Mouse (Mus musculus) intestine, postnatal 0 days (tissue): ENCODE results near the gene Llgl1. TPM values are rescaled to one million over a fixed set of nuclear protein-coding genes. Genes with fewer than 3 reads are reported as not detected.

ENCODE experiments used
- ATAC-seq: fragments of 200-750 bp; cut with Nextera tagmentation; 2 replicates; pipeline ENCODE4 v1.8.0; 2017; ENCODE audit warnings: mild to moderate bottlenecking, moderate TSS enrichment, moderate library complexity
- H3K27ac ChIP-seq: fragments of 300-500 bp; sonication (generic); 2 replicates; pipeline ENCODE4 v1.5.1; 2014; ENCODE audit warnings: mild to moderate bottlenecking, low read depth, low read length, moderate library complexity
- H3K27me3 ChIP-seq: fragments of 300-500 bp; sonication (generic); replicated peaks from 2 replicates; pipeline ENCODE4 v1.6.1; 2014; ENCODE audit warnings: low read length, mixed read lengths; ENCODE audit not compliant: control insufficient read depth, insufficient read depth
- H3K36me3 ChIP-seq: fragments of 300-500 bp; sonication (generic); 2 replicates; pipeline ENCODE4 v1.6.1; 2014; ENCODE audit warnings: mild to moderate bottlenecking, moderate library complexity; ENCODE audit not compliant: control insufficient read depth, insufficient read depth
- H3K4me1 ChIP-seq: fragments of 300-500 bp; sonication (generic); replicated peaks from 2 replicates; pipeline ENCODE4 v1.6.1; 2014; ENCODE audit warnings: antibody characterized with exemption, low read length, mixed read lengths; ENCODE audit not compliant: control insufficient read depth, insufficient read depth
- H3K4me2 ChIP-seq: fragments of 300-500 bp; sonication (generic); replicated peaks from 2 replicates; pipeline ENCODE4 v1.6.1; 2014; ENCODE audit warnings: low read depth, mild to moderate bottlenecking, moderate library complexity
- H3K4me3 ChIP-seq: fragments of 300-500 bp; sonication (generic); 2 replicates; pipeline ENCODE4 v1.5.1; 2014; ENCODE audit warnings: low read depth, low read length
- H3K9ac ChIP-seq: fragments of 300-500 bp; sonication (generic); 2 replicates; pipeline ENCODE4 v1.6.1; 2014; ENCODE audit warnings: mild to moderate bottlenecking, low read depth, low read length
- H3K9me3 ChIP-seq: fragments of 300-500 bp; sonication (generic); 2 replicates; pipeline ENCODE4 v1.6.1; 2016; ENCODE audit warnings: mixed run types; ENCODE audit not compliant: control insufficient read depth
- CTCF ChIP-seq: sonication (generic); IDR thresholded peaks from 2 replicates; pipeline ENCODE4 v1.5.1; 2016; ENCODE audit warnings: low read depth, mild to moderate bottlenecking, control low read depth, antibody characterized with exemption, moderate library complexity
- WGBS: fragments of 180-500 bp; shearing (Covaris S2); extraction: QIAGEN DNeasy Blood & Tissue Kit; methylation state at CpG from one replicate; pipeline ENCODE4 v1.1.7; 2014; 5-methylcytosine and 5-hydroxymethylcytosine counted together
- polyA plus RNA-seq: library from polyadenylated mRNA; unstranded; fragments of >200 nt; fragmentation: Nextera tagmentation; extraction: Ambion mirVana; gene quantifications from 2 replicates; pipeline ENCODE4 v1.2.1, GENCODE M21; 2015

The Llgl1 gene
- polyA plus RNA-seq, result 8.6 and 9.1 TPM in 2 replicates

GRCm38 (mm10) chr11:60699524-60700075, at the start of gene Llgl1:
TSS of gene Llgl1 (plus strand) at chr11:60699723.
- peak within 1 kb of the TSS; percentile 92 for H3K4me3 ChIP-seq
- H3K27ac ChIP-seq, result peak within 1 kb of the TSS; percentile 66
- ATAC-seq, result peak; percentile 91
- H3K27me3 ChIP-seq, result no peaks in the 10 kb centered on the region
- peaks cover 10% of the 10 kb centered on the region for H3K4me1 ChIP-seq
- peak within 1 kb of the TSS; percentile 83 for H3K4me2 ChIP-seq
- no peaks in the 10 kb centered on the region for H3K9me3 ChIP-seq
- H3K9ac ChIP-seq, result peak within 1 kb of the TSS; percentile 87
- no peak for TF ChIP-seq CTCF
- peaks cover 4% of the 10 kb centered on the region; the same call in 1 of the 2 replicates for H3K36me3 ChIP-seq
- WGBS, result under 1% methylated on average over 65 of the region's 73 CpGs

- Histone ChIP-seq H3K4me3 (no peak overlapping the region), H3K36me3 (no peaks in the 10 kb centered on the region), H3K9me3 (no peaks in the 10 kb centered on the region), H3K27me3 (no peaks in the 10 kb centered on the region), H3K4me2 (no peak overlapping the region), H3K27ac (no peak overlapping the region), H3K4me1 (peaks cover 10% of the 10 kb centered on the region), H3K9ac (no peak overlapping the region)
- ATAC-seq, result no peak
- 86% methylated on average over 1 of the region's 1 CpGs for WGBS
- peak; percentile 35; the same call in 1 of the 2 replicates for TF ChIP-seq CTCF
Observed at GRCm38 (mm10) chr11:60696165-60696564, 3.4 kb upstream of the Llgl1 start.

- no peak for ATAC-seq
- no peaks in the 10 kb centered on the region for H3K36me3 ChIP-seq
- no peaks in the 10 kb centered on the region for H3K9me3 ChIP-seq
- no peak overlapping the region for H3K4me3 ChIP-seq
- H3K27me3 ChIP-seq, result no peaks in the 10 kb centered on the region
- H3K27ac ChIP-seq, result no peak overlapping the region
- no peak overlapping the region for H3K4me2 ChIP-seq
- H3K9ac ChIP-seq, result no peak overlapping the region
- WGBS, result 73% methylated on average over 2 of the region's 2 CpGs
- TF ChIP-seq CTCF, result peak; percentile 68
- H3K4me1 ChIP-seq, result peaks cover 10% of the 10 kb centered on the region
Observed at GRCm38 (mm10) chr11:60697561-60697960, 2.0 kb upstream of the Llgl1 start.

- WGBS, result 1% methylated on average over 22 of the region's 22 CpGs
Observed at GRCm38 (mm10) chr11:60698806-60699523, 558 bp upstream of the Llgl1 start.

GRCm38 (mm10) chr11:60700320-60701185, 1.0 kb downstream of the Llgl1 start:
- H3K4me1 ChIP-seq, result peaks cover 10% of the 10 kb centered on the region
- H3K36me3 ChIP-seq, result peaks cover 11% of the 10 kb centered on the region; the same call in 1 of the 2 replicates
- H3K4me2 ChIP-seq, result peak overlapping the region; percentile 83
- H3K9ac ChIP-seq, result peak overlapping the region; percentile 87
- WGBS, result 24% methylated on average over 12 of the region's 12 CpGs
- ATAC-seq, result no peak
- no peaks in the 10 kb centered on the region for H3K27me3 ChIP-seq
- peak overlapping the region; percentile 92 for H3K4me3 ChIP-seq
- no peak for TF ChIP-seq CTCF
- H3K27ac ChIP-seq, result no peak overlapping the region
- H3K9me3 ChIP-seq, result no peaks in the 10 kb centered on the region

More at GRCm38 (mm10) chr11:60698806-60699523, 558 bp upstream of the Llgl1 start:
- no peak for TF ChIP-seq CTCF
- H3K27ac ChIP-seq, result peak overlapping the region; percentile 64
- H3K9me3 ChIP-seq, result no peaks in the 10 kb centered on the region
- peak overlapping the region; percentile 92 for H3K4me3 ChIP-seq
- peaks cover 10% of the 10 kb centered on the region for H3K4me1 ChIP-seq
- ATAC-seq, result peak; percentile 14; the same call in 1 of the 2 replicates
- peak overlapping the region; percentile 83 for H3K4me2 ChIP-seq
- H3K36me3 ChIP-seq, result no peaks in the 10 kb centered on the region; the same call in 1 of the 2 replicates
- H3K9ac ChIP-seq, result peak overlapping the region; percentile 40
- H3K27me3 ChIP-seq, result no peaks in the 10 kb centered on the region

- Histone ChIP-seq H3K36me3 (peaks cover 22% of the 10 kb centered on the region), H3K4me1 (peaks cover 10% of the 10 kb centered on the region), H3K27ac (no peak overlapping the region), H3K27me3 (no peaks in the 10 kb centered on the region), H3K4me3 (no peak overlapping the region), H3K9me3 (no peaks in the 10 kb centered on the region), H3K9ac (no peak overlapping the region), H3K4me2 (no peak overlapping the region)
- WGBS, result 89% methylated on average over 2 of the region's 4 CpGs
- no peak for TF ChIP-seq CTCF
- ATAC-seq, result no peak
Observed at GRCm38 (mm10) chr11:60701611-60702010, 2.1 kb downstream of the Llgl1 start.
